Mouse (Mus musculus) C2C12 (cell line): Measurements from ENCODE around the gene Atrnl1.

ENCODE experiments used
- CTCF ChIP-seq: IDR thresholded peaks from one replicate; pipeline ENCODE4 v1.5.1; 2011; ENCODE audit not compliant: control insufficient read depth, insufficient read depth, insufficient read length
- MAX ChIP-seq: IDR thresholded peaks from one replicate; pipeline ENCODE4 v1.6.1; 2011; ENCODE audit warnings: mild to moderate bottlenecking, control low read depth
- USF1 ChIP-seq: IDR thresholded peaks from one replicate; pipeline ENCODE4 v1.6.1; 2011; ENCODE audit warnings: low read depth, mild to moderate bottlenecking, control low read depth, moderate library complexity

DNA sequence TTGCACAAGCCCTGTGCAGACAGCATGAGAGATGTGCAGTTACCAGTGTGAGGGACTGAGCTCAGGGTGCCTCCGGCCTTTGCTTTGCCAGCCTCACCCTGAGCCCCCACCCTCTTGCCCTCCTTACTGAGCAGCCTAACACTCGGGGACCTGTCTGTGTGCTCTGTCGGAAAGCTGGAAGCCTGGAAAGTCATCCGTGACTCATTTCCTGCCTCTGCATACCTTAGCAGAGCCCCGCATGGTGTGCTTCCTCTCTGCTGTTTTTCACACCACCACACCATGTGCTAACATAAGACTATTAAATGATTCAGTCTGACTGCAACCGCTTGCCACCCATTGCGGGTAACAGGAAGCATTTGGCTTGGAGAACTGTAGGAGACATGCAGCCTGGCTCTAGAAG is 493.7 kb downstream of the Atrnl1 start:
- TF ChIP-seq USF1 (no peak), CTCF (no peak), MAX (peak; percentile 99)
